Mouse (Mus musculus) adrenal gland (tissue): ENCODE measurements around the gene Wwc2.

Source experiments
- intact Hi-C: fragments of 180-260 bp; cut with DNase I; formaldehyde crosslinking; loops from one replicate; pipeline ENCODE4 v1.15.1; 2025
- long read RNA-seq, 2 experiments: library from polyadenylated mRNA; unstranded; transcript quantifications; one replicate each; pipeline ENCODE4 v2.0.0; 2020; ENCODE audit warnings: borderline replicate concordance in 1 of 2; ENCODE audit not compliant: insufficient replicate concordance in 1 of 2

The Wwc2 gene
- long read RNA-seq, experiment 1, full-length matches to known transcripts, result 10 of 25 reads
- long read RNA-seq, experiment 1, partial matches to known transcripts, result 9 of 25 reads
- long read RNA-seq, experiment 1, other reads (novel, unspliced or antisense), result 6 of 25 reads
- long read RNA-seq, experiment 2, full-length matches to known transcripts, result 9 of 22 reads
- long read RNA-seq, experiment 2, partial matches to known transcripts, result 9 of 22 reads
- long read RNA-seq, experiment 2, other reads (novel, unspliced or antisense), result 4 of 22 reads

- intact Hi-C loops, result no loop called here
Observed at GRCm38 (mm10) chr8:47990911-47991820, at the start of gene Wwc2. TSS of gene Wwc2 (minus strand) at chr8:47990924.

DNA sequence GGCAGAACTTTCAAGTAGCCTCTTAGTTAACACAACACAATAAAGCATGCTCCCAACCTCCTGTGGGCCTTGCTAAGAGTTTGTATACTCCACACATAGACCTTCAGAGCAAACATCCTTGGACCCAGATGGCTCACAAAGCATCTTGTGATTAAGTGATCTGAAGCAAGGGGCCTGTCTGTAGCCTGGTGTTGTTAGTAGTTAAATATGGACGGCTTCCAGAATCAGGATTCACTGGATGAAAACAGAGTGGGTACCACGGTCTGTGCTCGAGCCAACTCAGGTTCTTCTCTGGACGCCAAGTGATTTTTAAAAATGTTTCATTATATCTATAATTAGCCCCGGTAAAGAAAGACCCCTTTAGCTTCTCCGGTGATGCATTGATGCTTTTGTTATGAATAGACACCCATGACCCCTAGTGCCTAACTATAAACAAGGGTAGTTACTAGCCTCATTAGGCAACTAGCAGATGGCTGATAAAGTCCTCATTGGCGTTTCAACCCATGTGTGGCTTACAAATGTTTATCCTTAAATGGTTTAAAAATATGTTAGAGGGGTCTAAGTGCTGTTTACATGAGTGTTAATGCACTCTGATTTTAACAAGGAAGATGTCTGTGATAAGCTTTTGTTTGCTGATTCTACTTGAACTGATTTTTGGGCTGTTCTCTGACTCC is 47.7 kb upstream of the Wwc2 start:
- intact Hi-C loops, result no loop called here

GRCm38 (mm10) chr8:48032046-48032445 is 41.3 kb upstream of the Wwc2 start:
- intact Hi-C loops, result no loop called here

- intact Hi-C loops, result no loop called here
Observed at GRCm38 (mm10) chr8:48030667-48031066, 39.9 kb upstream of the Wwc2 start.

GRCm38 (mm10) chr8:48026796-48027195 is 36.1 kb upstream of the Wwc2 start:
- intact Hi-C loops, result no loop called here

DNA sequence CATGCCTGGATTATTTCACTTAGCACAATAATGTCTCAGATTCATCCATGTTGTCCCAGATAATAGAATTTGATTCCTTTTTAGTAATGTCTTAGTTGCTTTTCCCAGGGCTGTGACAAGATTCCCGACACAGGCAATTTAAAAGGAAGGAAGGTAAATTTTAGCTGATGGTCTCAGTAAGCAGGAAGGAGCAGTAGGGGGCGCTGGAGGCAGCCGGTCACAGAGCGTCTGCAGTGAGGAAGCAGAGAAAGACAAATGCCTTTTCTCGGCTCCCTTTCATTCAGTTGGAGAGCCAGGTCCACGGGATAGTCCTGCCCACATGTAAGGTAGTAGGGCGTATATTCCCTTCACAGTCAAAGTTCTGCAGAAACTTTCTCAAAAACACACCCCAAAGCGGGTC is 32.5 kb upstream of the Wwc2 start:
- intact Hi-C loops, result no loop called here

- intact Hi-C loops, result loop anchor here (5.0 kb wide), 1 partner anchor 277 kb away; no protein-coding TSS in a partner anchor
Observed at GRCm38 (mm10) chr8:48019737-48020136, 29.0 kb upstream of the Wwc2 start.

DNA sequence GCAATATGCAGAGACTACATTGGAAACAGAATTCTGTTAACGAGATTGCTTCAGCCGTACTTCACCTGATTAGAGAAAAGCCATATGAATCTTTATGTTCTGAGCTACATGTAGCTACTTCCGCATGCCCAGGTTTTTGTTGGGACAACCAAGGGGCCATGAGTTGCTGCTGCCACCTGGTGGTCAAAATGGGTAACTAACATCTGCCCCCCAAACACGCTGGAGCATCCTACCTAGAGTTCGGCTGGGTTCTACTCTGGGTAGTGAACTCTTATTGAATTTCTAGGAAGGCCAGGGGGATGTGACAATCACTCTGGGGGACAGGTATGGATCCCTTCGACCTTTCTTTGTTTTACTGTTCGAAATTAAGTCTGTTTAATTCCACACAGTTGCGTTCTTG is 25.8 kb upstream of the Wwc2 start:
- intact Hi-C loops, result loop anchor here (1.0 to 5.0 kb wide), 2 partner anchors 144 to 274 kb away; no protein-coding TSS in a partner anchor

DNA sequence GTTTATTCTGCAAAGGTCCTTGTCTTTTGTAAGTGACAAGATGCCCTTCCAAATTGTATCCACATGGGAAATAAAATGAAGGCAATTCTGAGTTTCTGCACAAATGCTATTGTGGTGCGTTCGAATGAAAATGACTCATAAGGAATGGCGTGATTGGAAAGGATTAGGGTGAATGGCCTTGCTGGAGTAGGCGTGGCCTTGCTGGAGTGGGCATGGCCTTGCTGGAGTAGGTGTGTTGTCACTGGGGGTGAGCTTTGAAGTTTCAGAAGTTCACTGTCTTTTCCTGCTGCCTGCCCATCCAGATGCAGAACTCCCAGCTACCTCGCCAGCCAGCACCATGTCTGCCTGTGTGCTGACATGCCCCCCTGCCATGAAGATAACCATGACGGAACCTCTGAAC is 23.7 kb upstream of the Wwc2 start:
- intact Hi-C loops, result loop anchor here (5.0 kb wide), 1 partner anchor 42 kb away; no protein-coding TSS in a partner anchor

GRCm38 (mm10) chr8:48013281-48013680 is 22.6 kb upstream of the Wwc2 start:
- intact Hi-C loops, result loop anchor here (5.0 kb wide), 1 partner anchor 41 kb away; no protein-coding TSS in a partner anchor

DNA sequence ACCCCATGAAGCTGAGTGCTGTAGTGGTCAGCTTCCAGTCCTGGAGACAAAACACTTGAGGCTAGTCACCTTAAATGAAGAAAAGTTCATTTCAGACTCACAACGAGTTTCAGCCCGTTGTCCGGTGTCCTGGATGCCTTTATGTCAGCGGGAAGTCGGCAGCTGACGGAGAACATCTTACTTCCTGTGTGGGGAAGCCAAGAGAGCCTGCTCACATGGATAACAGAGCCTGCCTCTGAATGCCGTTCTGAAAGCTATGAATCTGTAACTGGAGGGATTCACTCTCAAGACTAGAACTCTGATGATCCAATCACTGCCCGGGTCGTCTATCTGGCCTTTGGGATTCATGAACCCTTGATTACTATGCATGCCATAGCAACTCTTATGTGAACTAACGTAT is 21.1 kb upstream of the Wwc2 start:
- intact Hi-C loops, result loop anchor here (5.0 kb wide), 1 partner anchor 40 kb away; no protein-coding TSS in a partner anchor

DNA sequence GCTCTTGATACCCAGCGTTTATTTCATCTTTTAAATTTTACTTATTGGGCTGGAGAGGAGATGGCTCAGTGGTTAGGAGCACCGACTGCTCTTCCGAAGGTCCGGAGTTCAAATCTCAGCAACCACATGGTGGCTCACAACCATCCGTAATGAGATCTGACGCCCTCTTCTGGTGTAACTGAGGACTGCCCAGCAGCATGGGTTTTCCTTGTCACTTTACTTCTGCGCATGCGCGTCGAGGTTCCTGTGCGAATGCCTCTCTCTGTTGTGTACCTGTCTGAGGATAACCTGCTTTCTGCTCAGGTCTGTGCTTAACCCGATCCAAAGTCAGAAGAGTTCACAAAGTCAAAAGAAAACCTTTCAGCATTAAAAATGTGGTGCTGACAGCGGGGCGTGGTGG is 20.3 kb upstream of the Wwc2 start:
- intact Hi-C loops, result loop anchor here (5.0 kb wide), 1 partner anchor 39 kb away; no protein-coding TSS in a partner anchor

GRCm38 (mm10) chr8:48009399-48009798 is 18.7 kb upstream of the Wwc2 start:
- intact Hi-C loops, result no loop called here

- intact Hi-C loops, result no loop called here
Observed at GRCm38 (mm10) chr8:48008936-48009335, 18.2 kb upstream of the Wwc2 start.

- intact Hi-C loops, result no loop called here
Observed at GRCm38 (mm10) chr8:48006869-48007268, 16.1 kb upstream of the Wwc2 start.

DNA sequence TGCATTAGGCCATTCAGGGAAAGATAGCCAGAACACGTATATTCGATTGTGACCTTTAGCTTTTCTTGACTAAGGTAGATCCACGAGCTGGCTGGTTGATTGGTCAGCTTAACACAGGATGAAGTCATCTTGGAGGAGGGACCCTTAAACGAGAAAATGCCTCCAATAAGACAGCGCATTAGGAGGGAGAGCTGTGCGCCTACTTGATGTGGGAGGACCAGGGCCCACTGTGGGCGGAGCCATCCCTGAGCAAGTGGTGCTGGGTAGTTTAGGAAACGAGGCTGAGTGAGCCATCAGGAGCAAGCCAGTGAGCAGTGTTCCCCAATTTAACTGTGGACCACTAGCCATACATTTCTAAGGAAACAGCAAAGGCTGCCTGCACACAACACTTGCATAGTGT is 11.8 kb upstream of the Wwc2 start:
- intact Hi-C loops, result no loop called here

- intact Hi-C loops, result no loop called here
Observed at GRCm38 (mm10) chr8:48001395-48001794, 10.7 kb upstream of the Wwc2 start.

GRCm38 (mm10) chr8:47996712-47997111 is 6.0 kb upstream of the Wwc2 start:
- intact Hi-C loops, result no loop called here

DNA sequence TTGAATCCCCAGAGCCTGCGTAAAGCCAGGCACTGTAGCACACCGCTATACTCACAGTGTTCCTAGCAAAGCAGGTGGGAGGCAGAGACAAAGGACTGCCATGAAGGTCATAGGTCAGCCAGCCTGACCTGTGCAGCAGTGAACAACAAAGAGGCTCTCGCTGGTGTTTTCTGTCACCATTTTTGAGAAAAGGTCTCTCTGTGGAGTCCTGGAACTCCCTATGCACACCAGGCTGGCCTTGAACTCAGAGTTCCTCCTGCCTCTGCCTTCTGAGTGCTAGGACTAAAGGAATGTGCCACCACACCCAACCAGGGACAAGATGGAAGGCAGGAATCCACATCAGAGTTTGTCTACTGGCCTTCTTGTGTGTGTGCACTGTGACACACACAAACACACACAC is 5.4 kb upstream of the Wwc2 start:
- intact Hi-C loops, result no loop called here

GRCm38 (mm10) chr8:47995391-47995790 is 4.7 kb upstream of the Wwc2 start:
- intact Hi-C loops, result no loop called here

- intact Hi-C loops, result no loop called here
Observed at GRCm38 (mm10) chr8:47994618-47995274, 4.0 kb upstream of the Wwc2 start.
